Mouse (Mus musculus) bone marrow macrophage, adult 2 months (primary cell): Measurements from ENCODE around the gene Camkv.

Experiments used
- CTCF ChIP-seq: IDR thresholded peaks from 2 replicates; pipeline ENCODE4 v1.5.1; 2012; ENCODE audit warnings: low read depth, mild to moderate bottlenecking, low read length, moderate library complexity
- POLR2A ChIP-seq: IDR thresholded peaks from 2 replicates; pipeline ENCODE4 v1.6.1; 2012; ENCODE audit warnings: mild to moderate bottlenecking, low read depth, low read length, borderline replicate concordance

- no peak for TF ChIP-seq POLR2A
- TF ChIP-seq CTCF = no peak
Measured at GRCm38 (mm10) chr9:107908410-107909158, 26.9 kb upstream of the Camkv start.
